Mouse (Mus musculus): ENCODE measurements around the gene Txndc15.

DNA sequence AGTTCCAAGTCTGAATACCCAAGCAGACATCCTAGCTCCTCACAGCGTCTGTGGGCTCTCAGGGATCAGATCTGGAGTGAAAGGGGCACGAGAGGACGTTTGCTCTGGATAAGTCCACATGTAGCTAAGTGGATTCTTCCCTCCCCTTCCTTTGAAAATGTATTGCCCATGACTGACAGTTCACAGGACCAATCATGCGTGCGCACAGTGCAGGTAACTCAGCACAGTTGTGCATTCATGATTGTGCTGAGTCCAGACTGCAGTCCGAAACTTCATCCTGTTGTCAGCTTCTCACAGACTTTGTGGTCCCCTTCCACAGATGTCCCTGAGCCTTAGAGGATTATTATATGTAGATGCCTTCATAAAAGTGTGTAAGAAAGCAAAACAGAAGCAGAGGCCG, 59.9 kb downstream of the Txndc15 start:
- TF ChIP-seq CTCF (IDR thresholded peaks at IDR 0.05; ENCODE audit: low read depth, low read length) (no peak), GATA1 (IDR thresholded peaks at IDR 0.05; ENCODE audit: borderline replicate concordance, low read length) (no peak)

Measured in G1E (cell line).